Mouse (Mus musculus): ENCODE measurements around the gene Kctd13.

GRCm38 (mm10) chr7:126932652-126933051, 4.0 kb downstream of the Kctd13 start:
- no peak for TF ChIP-seq POLR2A (IDR thresholded peaks at IDR 0.05; ENCODE audit: borderline replicate concordance, extremely low read depth, insufficient read depth, insufficient read length, poor library complexity, severe bottlenecking)
- no peak for TF ChIP-seq CTCF (IDR thresholded peaks at IDR 0.05; ENCODE audit: borderline replicate concordance, extremely low read depth, insufficient read depth, insufficient read length)
